Mouse (Mus musculus) limb, embryonic 13.5 days (tissue): ENCODE measurements around the gene Ctsw. TPM values are rescaled to one million over a fixed set of nuclear protein-coding genes. Genes with fewer than 3 reads are reported as not detected.

ENCODE experiments used
- ATAC-seq: fragments of 200-750 bp; cut with Nextera tagmentation; 2 replicates; pipeline ENCODE4 v1.8.0; 2017; ENCODE audit warnings: low read depth, moderate number of reproducible peaks, moderate TSS enrichment; ENCODE audit not compliant: low FRiP score
- H3K27ac ChIP-seq: fragments of 300-500 bp; sonication (generic); 2 replicates; pipeline ENCODE4 v1.5.1; 2015; ENCODE audit warnings: inconsistent platforms, mild to moderate bottlenecking, moderate library complexity
- H3K27me3 ChIP-seq: fragments of 300-500 bp; sonication (generic); 2 replicates; pipeline ENCODE4 v1.6.1; 2015; ENCODE audit warnings: mild to moderate bottlenecking, inconsistent platforms
- H3K36me3 ChIP-seq: fragments of 300-500 bp; sonication (generic); 2 replicates; pipeline ENCODE4 v1.6.1; 2015; ENCODE audit warnings: inconsistent platforms, mild to moderate bottlenecking, moderate library complexity
- H3K4me1 ChIP-seq: fragments of 300-500 bp; sonication (generic); 2 replicates; pipeline ENCODE4 v1.6.1; 2015; ENCODE audit warnings: inconsistent platforms
- H3K4me2 ChIP-seq: fragments of 300-500 bp; sonication (generic); replicated peaks from 2 replicates; pipeline ENCODE4 v1.6.1; 2015; ENCODE audit warnings: inconsistent platforms, mild to moderate bottlenecking, moderate library complexity
- H3K4me3 ChIP-seq: fragments of 300-500 bp; sonication (generic); 2 replicates; pipeline ENCODE4 v1.5.1; 2015; ENCODE audit warnings: moderate library complexity, mild to moderate bottlenecking, inconsistent platforms
- H3K9ac ChIP-seq: fragments of 300-500 bp; sonication (generic); 2 replicates; pipeline ENCODE4 v1.6.1; 2015; ENCODE audit warnings: mild to moderate bottlenecking, inconsistent platforms
- H3K9me3 ChIP-seq: fragments of 300-500 bp; sonication (generic); 2 replicates; pipeline ENCODE4 v1.6.1; 2016; ENCODE audit warnings: inconsistent platforms
- whole genome bisulfite sequencing: fragments of 180-500 bp; shearing (Covaris S2); methylation state at CpG from one replicate; pipeline ENCODE4 v1.1.7; 2015; 5-methylcytosine and 5-hydroxymethylcytosine counted together
- polyA plus RNA-seq: library from polyadenylated mRNA; unstranded; fragments of >200 nt; fragmentation: Nextera tagmentation; extraction: Ambion mirVana; gene quantifications from 2 replicates; pipeline ENCODE4 v1.2.1, GENCODE M21; 2015

Gene Ctsw
- polyA plus RNA-seq, 1 experiment from 2014 or later = 2.3 TPM

GRCm38 (mm10) chr19:5444371-5444908 is 23.9 kb downstream of the Ctsw start:
- Histone ChIP-seq H3K4me3 (no peak overlapping the region), H3K27ac (no peak overlapping the region), H3K4me2 (no peak overlapping the region), H3K9me3 (peaks cover 14% of the 10 kb centered on the region; the same call in 1 of the 2 replicates), H3K27me3 (peaks cover 47% of the 10 kb centered on the region), H3K4me1 (peaks cover 21% of the 10 kb centered on the region), H3K36me3 (no peaks in the 10 kb centered on the region), H3K9ac (no peak overlapping the region)
- ATAC-seq = no peak
- WGBS = 60% methylated on average over 9 of the region's 9 CpGs

- H3K9me3 ChIP-seq = no peaks in the 10 kb centered on the region
- WGBS = 65% methylated on average over 7 of the region's 7 CpGs
- no peak for ATAC-seq
- H3K27me3 ChIP-seq = no peaks in the 10 kb centered on the region
- peaks cover 17% of the 10 kb centered on the region for H3K4me1 ChIP-seq
- peak overlapping the region; percentile 37; the same call in 1 of the 2 replicates for H3K4me3 ChIP-seq
- no peak overlapping the region for H3K27ac ChIP-seq
- H3K36me3 ChIP-seq = no peaks in the 10 kb centered on the region
- H3K9ac ChIP-seq = peak overlapping the region; percentile 68; the same call in 1 of the 2 replicates
- H3K4me2 ChIP-seq = peak overlapping the region; percentile 75
These were observed 34.4 kb downstream of the Ctsw start for GRCm38 (mm10) chr19:5433951-5434350.

- WGBS = 4% methylated on average over 16 of the region's 16 CpGs
- H3K9ac ChIP-seq = peak overlapping the region; percentile 68
- H3K27me3 ChIP-seq = no peaks in the 10 kb centered on the region
- peak overlapping the region; percentile 70; the same call in 1 of the 2 replicates for H3K27ac ChIP-seq
- ATAC-seq = 0 out of 2 replicates have a peak, but pooled peaks have one; percentile 40
- peak overlapping the region; percentile 37 for H3K4me3 ChIP-seq
- peak overlapping the region; percentile 75 for H3K4me2 ChIP-seq
- no peaks in the 10 kb centered on the region for H3K9me3 ChIP-seq
- H3K4me1 ChIP-seq = peaks cover 17% of the 10 kb centered on the region
- no peaks in the 10 kb centered on the region for H3K36me3 ChIP-seq
These were observed 35.1 kb downstream of the Ctsw start for GRCm38 (mm10) chr19:5432992-5433852.

- no peaks in the 10 kb centered on the region for H3K27me3 ChIP-seq
- H3K36me3 ChIP-seq = peaks cover 4% of the 10 kb centered on the region
- H3K9me3 ChIP-seq = no peaks in the 10 kb centered on the region
- H3K4me1 ChIP-seq = peaks cover 24% of the 10 kb centered on the region
- ATAC-seq = no peak
- no peak overlapping the region for H3K4me2 ChIP-seq
- H3K4me3 ChIP-seq = no peak overlapping the region
- WGBS = 79% methylated on average over 4 of the region's 4 CpGs
- peak overlapping the region; percentile 70; the same call in 1 of the 2 replicates for H3K27ac ChIP-seq
- H3K9ac ChIP-seq = no peak overlapping the region
These were observed 36.3 kb downstream of the Ctsw start for GRCm38 (mm10) chr19:5431911-5432464.

GRCm38 (mm10) chr19:5430408-5430807 is 37.9 kb downstream of the Ctsw start:
- H3K27ac ChIP-seq = no peak overlapping the region
- H3K27me3 ChIP-seq = no peaks in the 10 kb centered on the region
- ATAC-seq = no peak
- no peak overlapping the region for H3K9ac ChIP-seq
- peaks cover 17% of the 10 kb centered on the region for H3K36me3 ChIP-seq
- H3K9me3 ChIP-seq = no peaks in the 10 kb centered on the region
- H3K4me2 ChIP-seq = no peak overlapping the region
- 95% methylated on average over 1 of the region's 1 CpGs for WGBS
- peaks cover 38% of the 10 kb centered on the region for H3K4me1 ChIP-seq
- no peak overlapping the region for H3K4me3 ChIP-seq

- WGBS = 69% methylated on average over 8 of the region's 8 CpGs
- ATAC-seq = no peak
- Histone ChIP-seq H3K27ac (no peak overlapping the region), H3K4me3 (no peak overlapping the region), H3K4me2 (no peak overlapping the region), H3K9ac (no peak overlapping the region), H3K36me3 (peaks cover 17% of the 10 kb centered on the region), H3K4me1 (peaks cover 38% of the 10 kb centered on the region), H3K27me3 (no peaks in the 10 kb centered on the region), H3K9me3 (no peaks in the 10 kb centered on the region)
These were observed 38.5 kb downstream of the Ctsw start for GRCm38 (mm10) chr19:5429806-5430205.

GRCm38 (mm10) chr19:5429219-5429618 is 39.1 kb downstream of the Ctsw start:
- H3K27me3 ChIP-seq = no peaks in the 10 kb centered on the region
- no peak for ATAC-seq
- H3K4me1 ChIP-seq = peaks cover 38% of the 10 kb centered on the region
- 84% methylated on average over 4 of the region's 4 CpGs for WGBS
- H3K9ac ChIP-seq = no peak overlapping the region
- no peak overlapping the region for H3K4me3 ChIP-seq
- no peak overlapping the region for H3K4me2 ChIP-seq
- no peaks in the 10 kb centered on the region for H3K9me3 ChIP-seq
- peaks cover 17% of the 10 kb centered on the region for H3K36me3 ChIP-seq
- no peak overlapping the region for H3K27ac ChIP-seq

GRCm38 (mm10) chr19:5428083-5428482 is 40.2 kb downstream of the Ctsw start:
- H3K4me3 ChIP-seq = no peak overlapping the region
- H3K4me1 ChIP-seq = peaks cover 35% of the 10 kb centered on the region
- no peaks in the 10 kb centered on the region for H3K27me3 ChIP-seq
- no peak for ATAC-seq
- no peak overlapping the region for H3K9ac ChIP-seq
- no peaks in the 10 kb centered on the region for H3K9me3 ChIP-seq
- no peak overlapping the region for H3K27ac ChIP-seq
- no peak overlapping the region for H3K4me2 ChIP-seq
- H3K36me3 ChIP-seq = peaks cover 20% of the 10 kb centered on the region
- 82% methylated on average over 2 of the region's 2 CpGs for WGBS

GRCm38 (mm10) chr19:5426640-5427290 is 41.5 kb downstream of the Ctsw start:
- ATAC-seq = no peak
- H3K9ac ChIP-seq = no peak overlapping the region; the same call in 1 of the 2 replicates
- H3K27ac ChIP-seq = no peak overlapping the region
- H3K36me3 ChIP-seq = peaks cover 33% of the 10 kb centered on the region
- H3K9me3 ChIP-seq = no peaks in the 10 kb centered on the region
- 92% methylated on average over 13 of the region's 13 CpGs for WGBS
- H3K27me3 ChIP-seq = no peaks in the 10 kb centered on the region
- peaks cover 38% of the 10 kb centered on the region for H3K4me1 ChIP-seq
- peak overlapping the region; percentile 88 for H3K4me2 ChIP-seq
- H3K4me3 ChIP-seq = peak overlapping the region; percentile 80

- Histone ChIP-seq H3K9ac (peak overlapping the region; percentile 96), H3K4me2 (peak overlapping the region; percentile 88), H3K4me1 (peaks cover 38% of the 10 kb centered on the region), H3K27ac (0 out of 2 replicates have a peak overlapping the region, but pooled peaks have one; percentile 85), H3K36me3 (peaks cover 41% of the 10 kb centered on the region), H3K4me3 (peak overlapping the region; percentile 80), H3K27me3 (no peaks in the 10 kb centered on the region), H3K9me3 (no peaks in the 10 kb centered on the region)
- 88% methylated on average over 18 of the region's 18 CpGs for WGBS
- ATAC-seq = no peak
These were observed 42.3 kb downstream of the Ctsw start for GRCm38 (mm10) chr19:5425906-5426565.
